Mouse (Mus musculus) hindbrain, embryonic 10.5 days (tissue): ENCODE results near the gene Chd2. TPM values are rescaled to one million over a fixed set of nuclear protein-coding genes. Genes with fewer than 3 reads are reported as not detected.
"Not testable (repeated sequence)": the region's sequence is repeated elsewhere in the genome, so short reads cannot be mapped to it uniquely, and the experiment has no call there.

ENCODE experiments used
- DNase-seq: peaks from one replicate; pipeline ENCODE4 v3.0.0-alpha.2; 2017; ENCODE audit warnings: low spot score
- H3K27ac ChIP-seq: fragments of 300-500 bp; sonication (generic); 2 replicates; pipeline ENCODE4 v1.5.1; 2016; ENCODE audit warnings: mild to moderate bottlenecking, moderate library complexity
- H3K27me3 ChIP-seq: fragments of 300-500 bp; sonication (generic); 2 replicates; pipeline ENCODE4 v1.6.1; 2016; ENCODE audit warnings: mild to moderate bottlenecking; ENCODE audit not compliant: poor library complexity, insufficient read depth, severe bottlenecking
- H3K36me3 ChIP-seq: fragments of 300-500 bp; sonication (generic); 2 replicates; pipeline ENCODE4 v1.6.1; 2016; ENCODE audit warnings: mild to moderate bottlenecking, moderate library complexity
- H3K4me1 ChIP-seq: fragments of 300-500 bp; sonication (generic); replicated peaks from 2 replicates; pipeline ENCODE4 v1.6.1; 2016; ENCODE audit warnings: mild to moderate bottlenecking
- H3K4me3 ChIP-seq: fragments of 300-500 bp; sonication (generic); 2 replicates; pipeline ENCODE4 v1.5.1; 2016; ENCODE audit warnings: mild to moderate bottlenecking, moderate library complexity
- H3K9me3 ChIP-seq: fragments of 300-500 bp; sonication (generic); 2 replicates; pipeline ENCODE4 v1.6.1; 2016; ENCODE audit warnings: mild to moderate bottlenecking, moderate library complexity
- WGBS: fragments of 180-500 bp; shearing (Covaris S2); methylation state at CpG from one replicate; pipeline ENCODE4 v1.1.7; 2016; 5-methylcytosine and 5-hydroxymethylcytosine counted together
- polyA plus RNA-seq: library from polyadenylated mRNA; unstranded; fragments of >200 nt; fragmentation: Nextera tagmentation; extraction: Ambion mirVana; gene quantifications from 2 replicates; pipeline ENCODE4 v1.2.1, GENCODE M21; 2016

Gene Chd2
- polyA plus RNA-seq, 1 experiment from 2014 or later: 37.1 TPM

DNA sequence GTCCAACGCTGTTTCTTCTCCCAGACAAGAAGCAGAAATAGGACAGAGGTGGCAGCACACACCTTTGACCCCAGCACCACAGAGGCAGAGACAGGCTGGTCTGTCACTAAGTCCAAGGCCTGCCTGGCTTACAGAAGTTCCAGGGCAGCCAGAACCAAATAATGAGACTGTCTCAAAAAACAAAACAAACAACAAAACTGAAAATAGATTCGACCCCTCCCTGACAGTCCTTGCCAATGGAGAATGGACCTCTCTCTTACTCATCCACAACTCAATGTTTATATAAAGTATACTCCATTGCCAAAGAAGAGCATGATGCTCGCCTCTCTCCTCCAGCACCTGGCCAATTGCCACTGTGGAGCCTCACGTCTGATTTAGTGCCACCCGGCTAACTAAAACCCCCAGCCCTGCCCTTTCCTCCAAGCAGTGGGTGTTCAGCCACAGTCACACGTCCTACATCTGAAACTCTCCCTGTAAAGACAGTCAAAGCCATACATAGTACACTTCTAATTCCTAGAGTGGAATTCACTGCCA is 36.3 kb upstream of the Chd2 start:
- 80% methylated on average over 6 of the region's 6 CpGs for WGBS
- DNase-seq: no peak
- Histone ChIP-seq H3K4me1 (peaks cover 24% of the 10 kb centered on the region; the same call in 1 of the 2 replicates), H3K36me3 (no peaks in the 10 kb centered on the region), H3K9me3 (no peaks in the 10 kb centered on the region), H3K27me3 (0 out of 2 replicates have a peak, but pooled peaks cover 7% of the 10 kb centered on the region), H3K27ac (no peak overlapping the region), H3K4me3 (no peak overlapping the region)

DNA sequence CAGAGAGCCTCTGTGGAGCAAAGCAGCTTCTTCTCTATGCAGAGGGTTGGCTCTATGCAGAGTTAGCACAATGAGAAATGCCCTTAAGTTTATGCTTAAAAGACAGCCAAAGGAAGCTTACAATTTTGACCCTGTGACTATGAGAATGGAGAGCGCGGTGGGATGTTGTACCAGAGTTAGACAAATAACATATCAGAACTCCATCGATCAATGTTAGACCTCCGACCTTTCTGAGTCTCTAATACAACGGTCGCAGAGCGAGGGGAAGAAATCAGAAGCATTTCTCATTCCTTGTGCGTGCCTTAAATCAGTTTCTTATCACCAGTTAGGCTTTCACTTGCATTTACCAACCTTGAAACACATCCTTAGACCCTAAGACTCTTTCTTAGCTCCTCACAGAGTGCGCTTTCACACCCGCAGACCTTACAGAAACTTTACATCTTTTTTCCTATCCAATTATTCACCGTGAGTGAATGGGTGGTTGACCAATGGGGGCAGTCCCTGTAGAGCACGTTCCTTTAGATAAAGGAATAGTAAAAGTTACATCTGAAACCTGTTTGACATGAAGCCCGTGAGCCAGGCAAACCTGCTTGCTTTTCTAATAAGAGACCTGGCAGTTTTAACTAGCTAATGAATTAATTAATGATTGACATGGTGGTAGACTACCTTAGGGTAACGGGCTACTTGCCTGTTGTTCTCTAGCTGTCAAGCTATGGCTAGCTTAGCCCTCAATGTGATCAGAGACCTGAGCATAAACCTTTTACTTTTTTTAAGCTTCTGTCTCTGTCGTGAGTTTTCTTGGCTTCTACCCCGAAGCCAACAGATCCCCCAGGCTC is 34.7 kb upstream of the Chd2 start:
- Histone ChIP-seq H3K36me3 (no peaks in the 10 kb centered on the region), H3K9me3 (no peaks in the 10 kb centered on the region), H3K27me3 (0 out of 2 replicates have a peak, but pooled peaks cover 7% of the 10 kb centered on the region), H3K4me3 (no peak overlapping the region), H3K4me1 (peaks cover 17% of the 10 kb centered on the region; the same call in 1 of the 2 replicates), H3K27ac (no peak overlapping the region; the same call in 1 of the 2 replicates)
- no peak for DNase-seq
- 60% methylated on average over 16 of the region's 16 CpGs for WGBS

DNA sequence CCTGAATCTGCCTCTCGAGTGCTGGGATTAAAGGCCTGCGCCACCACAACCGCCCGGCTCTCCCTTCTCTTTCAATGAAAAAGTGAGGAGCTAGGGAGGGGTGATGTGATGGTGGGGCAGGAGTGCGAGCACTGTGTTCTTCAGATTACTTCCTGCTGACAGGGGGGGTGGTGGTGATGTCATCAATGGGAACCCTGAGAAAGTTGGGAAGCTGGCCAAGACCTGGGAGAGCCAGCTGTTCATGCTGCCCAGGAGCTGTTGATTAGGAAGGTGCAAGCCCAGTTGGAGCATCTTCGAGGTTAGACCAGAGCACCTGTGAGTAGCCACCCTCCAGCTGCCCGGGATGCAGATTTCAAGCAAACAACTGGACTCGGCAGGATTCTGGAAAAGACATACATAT is 33.6 kb upstream of the Chd2 start:
- H3K9me3 ChIP-seq: no peaks in the 10 kb centered on the region
- 0 out of 2 replicates have a peak, but pooled peaks cover 7% of the 10 kb centered on the region for H3K27me3 ChIP-seq
- WGBS: 66% methylated on average over 8 of the region's 8 CpGs
- no peak for DNase-seq
- H3K4me3 ChIP-seq: no peak overlapping the region
- H3K36me3 ChIP-seq: no peaks in the 10 kb centered on the region
- peaks cover 17% of the 10 kb centered on the region; the same call in 1 of the 2 replicates for H3K4me1 ChIP-seq
- H3K27ac ChIP-seq: no peak overlapping the region

DNA sequence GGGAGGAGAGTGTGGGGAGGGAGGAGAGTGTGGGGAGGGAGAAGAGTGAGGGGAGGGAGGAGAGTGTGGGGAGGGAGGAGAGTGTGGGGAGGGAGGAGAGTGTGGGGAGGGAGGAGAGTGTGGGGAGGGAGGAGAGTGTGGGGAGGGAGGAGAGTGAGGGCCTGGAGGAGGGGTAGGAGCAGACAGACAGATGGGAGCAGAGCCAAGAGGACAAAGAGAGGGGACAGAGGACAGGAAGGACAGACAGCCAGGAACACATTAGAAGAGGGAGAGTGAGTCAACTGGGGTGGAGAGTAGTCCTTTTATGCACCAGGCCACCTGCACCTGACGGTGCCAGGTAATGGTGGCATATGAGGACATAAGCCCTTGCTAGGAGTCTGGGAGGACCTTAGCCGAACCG is 33.0 kb upstream of the Chd2 start:
- H3K9me3 ChIP-seq, H3K27me3 ChIP-seq, H3K36me3 ChIP-seq, H3K4me3 ChIP-seq, DNase-seq: not testable (repeated sequence)
- peak overlapping the region; percentile 59 for H3K27ac ChIP-seq
- 71% methylated on average over 3 of the region's 3 CpGs for WGBS
- H3K4me1 ChIP-seq: peaks cover 17% of the 10 kb centered on the region; the same call in 1 of the 2 replicates

DNA sequence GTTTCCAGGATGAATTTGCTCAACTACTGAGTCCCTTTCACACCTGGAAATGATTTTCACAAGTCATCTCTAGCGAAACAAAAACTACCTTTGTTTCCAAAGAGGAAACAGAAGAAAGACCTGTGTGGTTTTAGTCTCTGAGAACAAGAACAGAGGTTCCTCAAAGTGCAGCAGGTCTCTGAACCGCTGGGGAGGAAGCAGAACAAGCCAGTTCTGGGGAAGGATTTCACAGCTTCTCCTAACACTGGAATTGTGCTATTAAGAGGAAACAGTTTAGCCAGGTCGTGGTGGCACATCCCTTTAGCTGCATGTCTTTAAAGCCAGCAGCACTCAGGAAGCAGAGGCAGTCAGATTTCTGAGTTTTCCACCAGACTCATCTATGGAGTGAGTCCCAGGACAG is 30.9 kb upstream of the Chd2 start:
- H3K36me3 ChIP-seq: no peaks in the 10 kb centered on the region
- 0 out of 2 replicates have a peak, but pooled peaks cover 7% of the 10 kb centered on the region for H3K27me3 ChIP-seq
- H3K9me3 ChIP-seq: no peaks in the 10 kb centered on the region
- 70% methylated on average over 3 of the region's 3 CpGs for WGBS
- no peak overlapping the region for H3K27ac ChIP-seq
- no peak for DNase-seq
- H3K4me3 ChIP-seq: no peak overlapping the region
- peaks cover 23% of the 10 kb centered on the region; the same call in 1 of the 2 replicates for H3K4me1 ChIP-seq

DNA sequence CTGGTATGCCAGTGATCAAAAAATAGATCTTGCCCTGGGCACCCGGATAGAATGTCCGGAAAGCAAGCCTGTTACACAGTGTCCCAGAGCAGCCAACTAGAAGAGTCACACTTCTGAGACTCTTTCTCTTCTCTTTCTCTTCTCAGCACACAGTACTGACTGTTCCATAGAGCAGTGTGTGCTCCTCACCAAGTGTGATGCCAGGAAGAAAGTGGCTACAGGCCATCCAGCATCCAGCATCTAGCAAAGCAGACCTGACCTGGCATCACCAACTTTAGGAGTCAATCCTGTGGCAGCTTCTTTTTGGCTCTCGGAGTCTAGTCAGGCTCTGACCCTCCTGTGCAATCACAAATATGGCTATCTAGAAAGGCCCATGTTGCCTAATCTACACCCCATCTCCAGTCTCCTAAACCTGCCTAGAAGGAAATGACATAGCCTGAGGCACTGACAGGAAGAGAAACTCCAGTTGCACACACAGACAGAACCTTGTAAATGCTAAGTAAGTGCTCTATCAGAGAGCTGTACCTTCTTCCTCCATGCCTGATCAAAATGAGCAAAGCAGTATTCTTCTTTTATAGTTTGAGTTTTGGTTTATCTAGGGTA is 27.3 kb upstream of the Chd2 start:
- Histone ChIP-seq H3K27me3 (no peaks in the 10 kb centered on the region), H3K36me3 (no peaks in the 10 kb centered on the region), H3K27ac (no peak overlapping the region), H3K9me3 (no peaks in the 10 kb centered on the region), H3K4me3 (no peak overlapping the region), H3K4me1 (peaks cover 12% of the 10 kb centered on the region; the same call in 1 of the 2 replicates)
- 91% methylated on average over 3 of the region's 3 CpGs for WGBS
- DNase-seq: no peak

DNA sequence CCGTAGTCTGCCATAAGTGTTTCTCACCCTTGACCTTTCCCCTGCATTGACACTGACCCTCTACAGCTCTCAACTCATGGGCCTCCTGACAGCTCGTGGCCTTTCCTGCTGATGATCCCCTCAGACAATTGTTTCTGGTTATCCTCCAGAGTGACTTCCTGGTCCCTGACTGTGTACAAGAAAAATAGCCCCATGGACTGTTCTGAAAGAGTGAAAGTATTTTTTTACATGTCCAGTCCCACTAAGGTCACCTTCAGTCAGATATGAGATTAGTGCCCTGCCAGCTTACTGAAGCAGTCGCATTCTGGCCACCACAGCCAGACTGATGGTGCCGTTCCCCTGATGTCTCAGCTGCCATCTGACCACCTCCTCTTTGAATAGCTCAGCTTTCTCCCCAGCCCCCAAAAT is 26.1 kb upstream of the Chd2 start:
- H3K27ac ChIP-seq: no peak overlapping the region
- no peak overlapping the region for H3K4me3 ChIP-seq
- no peaks in the 10 kb centered on the region for H3K27me3 ChIP-seq
- WGBS: 42% methylated on average over 4 of the region's 4 CpGs
- DNase-seq: no peak
- no peaks in the 10 kb centered on the region for H3K9me3 ChIP-seq
- peaks cover 12% of the 10 kb centered on the region; the same call in 1 of the 2 replicates for H3K4me1 ChIP-seq
- H3K36me3 ChIP-seq: no peaks in the 10 kb centered on the region

DNA sequence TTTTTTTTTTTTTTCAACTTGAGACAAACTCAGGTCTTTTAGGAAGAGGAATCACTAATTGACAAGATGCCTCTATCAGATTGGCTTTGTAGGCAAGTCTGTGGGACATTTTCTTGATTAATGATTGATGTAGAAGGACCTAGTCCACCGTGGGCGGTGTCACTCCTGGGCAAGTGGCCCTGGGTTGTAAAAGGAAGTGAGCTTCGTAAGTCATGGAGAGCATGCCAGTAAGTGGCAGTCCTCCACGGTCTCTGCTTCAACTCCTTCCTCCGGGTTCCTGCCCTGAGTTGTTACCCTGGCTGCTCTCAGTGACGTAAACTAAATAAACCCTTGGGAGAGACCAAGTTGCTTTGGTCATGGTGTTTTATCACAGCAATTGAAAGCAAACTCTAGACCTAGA is 22.5 kb upstream of the Chd2 start:
- WGBS: 93% methylated on average over 6 of the region's 6 CpGs
- H3K27ac ChIP-seq: no peak overlapping the region
- peaks cover 30% of the 10 kb centered on the region for H3K4me1 ChIP-seq
- H3K36me3 ChIP-seq: no peaks in the 10 kb centered on the region
- DNase-seq: no peak
- no peaks in the 10 kb centered on the region for H3K27me3 ChIP-seq
- H3K4me3 ChIP-seq: no peak overlapping the region
- H3K9me3 ChIP-seq: no peaks in the 10 kb centered on the region

DNA sequence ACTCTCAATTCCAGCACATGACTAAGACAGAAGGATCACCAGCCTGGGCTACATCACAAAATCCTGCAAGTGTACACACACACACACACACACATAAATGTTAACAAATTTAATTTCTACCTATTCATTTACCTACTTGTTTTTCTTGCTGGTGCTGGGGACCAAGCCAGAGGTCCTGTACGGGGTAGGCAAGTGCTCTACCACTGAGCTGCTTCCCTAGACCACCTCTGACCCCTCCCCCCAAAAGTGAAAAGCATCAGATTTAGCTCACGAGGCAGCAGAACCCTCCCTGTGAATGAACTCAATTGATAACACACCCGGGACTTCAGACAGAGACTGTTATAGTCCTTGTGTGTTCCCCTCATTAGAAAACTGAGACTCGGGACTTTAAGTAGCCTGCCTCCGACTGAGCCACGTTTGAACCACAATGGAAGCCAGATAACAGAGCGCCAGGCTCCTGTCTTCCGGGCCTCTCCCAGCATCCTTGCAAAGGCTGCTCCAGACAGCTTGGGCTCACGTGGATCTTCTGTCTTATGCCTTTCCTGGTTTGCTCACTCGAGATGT is 19.9 kb upstream of the Chd2 start:
- Histone ChIP-seq H3K9me3 (no peaks in the 10 kb centered on the region), H3K27me3 (no peaks in the 10 kb centered on the region), H3K36me3 (no peaks in the 10 kb centered on the region), H3K4me1 (peaks cover 20% of the 10 kb centered on the region), H3K27ac (0 out of 2 replicates have a peak overlapping the region, but pooled peaks have one; percentile 25), H3K4me3 (no peak overlapping the region)
- DNase-seq: no peak
- WGBS: 23% methylated on average over 10 of the region's 10 CpGs

DNA sequence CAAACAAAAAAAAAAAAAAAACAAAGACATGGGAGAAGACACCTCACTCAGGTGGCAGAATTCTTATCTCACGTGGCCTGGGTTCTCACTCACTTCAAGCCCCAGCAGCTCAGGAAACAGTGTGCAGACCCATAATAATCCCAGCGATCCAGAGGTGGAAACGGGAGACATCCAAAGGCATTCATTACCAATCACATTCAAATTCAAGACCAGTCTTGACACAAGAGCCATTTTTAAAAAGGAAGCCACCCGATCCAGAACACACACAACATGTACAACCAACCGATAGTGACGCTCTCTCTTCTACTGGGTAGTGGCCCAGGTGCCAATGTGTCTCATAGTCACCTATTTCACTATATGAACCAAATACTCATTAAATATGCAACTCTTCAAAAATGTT is 19.2 kb upstream of the Chd2 start:
- H3K27me3 ChIP-seq: no peaks in the 10 kb centered on the region
- no peaks in the 10 kb centered on the region for H3K36me3 ChIP-seq
- peaks cover 21% of the 10 kb centered on the region for H3K4me1 ChIP-seq
- no peak overlapping the region for H3K4me3 ChIP-seq
- 91% methylated on average over 6 of the region's 6 CpGs for WGBS
- no peak for DNase-seq
- no peaks in the 10 kb centered on the region for H3K9me3 ChIP-seq
- H3K27ac ChIP-seq: no peak overlapping the region

DNA sequence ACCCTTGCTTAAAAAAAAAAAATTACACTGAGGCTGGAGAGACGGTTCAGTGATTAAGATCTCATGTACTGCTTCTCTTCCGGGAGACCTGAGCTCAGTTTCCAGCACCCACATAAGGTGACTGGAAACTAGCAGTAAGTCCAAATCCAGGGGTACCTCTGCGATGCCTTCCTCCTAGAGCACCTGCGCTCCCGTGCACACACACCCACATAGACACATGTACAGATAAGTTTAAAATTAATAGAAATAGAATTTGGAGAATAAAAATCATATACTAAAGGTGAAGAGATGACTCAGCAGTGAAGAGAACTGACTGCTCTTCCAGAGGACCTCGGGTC is 18.2 kb upstream of the Chd2 start:
- H3K9me3 ChIP-seq: no peaks in the 10 kb centered on the region

DNA sequence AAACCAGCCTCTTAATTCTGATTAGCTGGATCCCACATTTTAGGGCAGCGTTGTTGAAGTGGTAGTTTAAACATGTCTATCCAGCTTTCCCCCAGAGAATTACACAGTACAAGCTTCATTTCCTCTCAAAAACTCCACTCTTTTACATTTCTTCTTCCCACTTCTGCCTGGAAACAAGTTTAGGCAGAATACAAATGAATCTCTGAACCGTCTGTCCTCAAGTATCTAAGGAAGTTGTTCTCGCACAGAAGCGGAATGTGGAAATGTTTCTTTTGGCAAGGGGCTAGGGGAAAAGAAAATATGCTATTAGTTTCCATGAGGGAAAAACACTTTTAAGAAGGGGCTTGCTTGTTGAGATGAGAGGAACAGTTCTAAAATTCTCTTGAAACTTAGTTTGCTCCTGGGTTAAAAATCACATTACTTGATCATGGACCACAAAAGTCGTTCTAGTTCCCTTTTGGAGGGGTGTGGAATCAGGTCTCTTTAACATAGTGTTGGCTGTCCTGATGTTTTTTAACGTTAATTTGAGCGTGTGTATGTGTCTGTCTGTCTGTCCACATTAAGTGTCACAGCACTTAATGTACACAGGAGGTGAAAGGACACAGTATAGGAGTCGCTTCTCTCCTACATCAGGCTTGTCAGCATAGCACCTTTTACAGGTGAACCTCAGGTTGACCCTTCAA is 17.7 kb upstream of the Chd2 start:
- 37% methylated on average over 8 of the region's 8 CpGs for WGBS
- Histone ChIP-seq H3K4me1 (peaks cover 34% of the 10 kb centered on the region), H3K27me3 (no peaks in the 10 kb centered on the region), H3K4me3 (peak overlapping the region; percentile 97), H3K36me3 (peaks cover 13% of the 10 kb centered on the region; the same call in 1 of the 2 replicates), H3K27ac (peak overlapping the region; percentile 100), H3K9me3 (no peaks in the 10 kb centered on the region)
- DNase-seq: no peak

More for the DNA sequence above, 18.2 kb upstream of the Chd2 start:
- no peak for DNase-seq
- 92% methylated on average over 6 of the region's 6 CpGs for WGBS
- peaks cover 29% of the 10 kb centered on the region for H3K4me1 ChIP-seq
- peaks cover 8% of the 10 kb centered on the region; the same call in 1 of the 2 replicates for H3K36me3 ChIP-seq
- H3K4me3 ChIP-seq: peak overlapping the region; percentile 97
- no peaks in the 10 kb centered on the region for H3K27me3 ChIP-seq
- peak overlapping the region; percentile 100; the same call in 1 of the 2 replicates for H3K27ac ChIP-seq
